Mouse (Mus musculus) CD4-positive, CD25-positive, alpha-beta regulatory T cell, adult 9 weeks (primary cell): ENCODE measurements around the gene Olfr1200. TPM values are rescaled to one million over a fixed set of nuclear protein-coding genes. Genes with fewer than 3 reads are reported as not detected.

Source experiments
- polyA plus RNA-seq: library from polyadenylated mRNA; unstranded; fragments of 100-300 nt; shearing (Covaris generic); gene quantifications from one replicate; pipeline ENCODE4 v1.2.1, GENCODE M21; 2017

Olfr1200 gene
- polyA plus RNA-seq, result not detected

GRCm38 (mm10) chr2:88770388-88770787, at the start of gene Olfr1200:
Olfr1200 (minus strand) TSS chr2:88770488.

GRCm38 (mm10) chr2:88814196-88814595, 43.9 kb upstream of the Olfr1200 start, which contains the start of gene Olfr1202:
Olfr1202 (plus strand) TSS chr2:88814496.

GRCm38 (mm10) chr2:88792736-88793135, 22.4 kb upstream of the Olfr1200 start, which contains the start of gene Olfr1201:
Olfr1201 (plus strand) TSS chr2:88793036.

GRCm38 (mm10) chr2:88760369-88760768, 9.9 kb downstream of the Olfr1200 start, which contains the start of gene Olfr1199:
Olfr1199 (minus strand) TSS chr2:88760469.

GRCm38 (mm10) chr2:88751270-88751669, 19.0 kb downstream of the Olfr1200 start, which contains the start of gene Olfr1198:
Olfr1198 (minus strand) TSS chr2:88751370.

GRCm38 (mm10) chr2:88732266-88732665, 38.0 kb downstream of the Olfr1200 start, which contains the start of gene Olfr1197:
Olfr1197 (minus strand) TSS chr2:88732366.

Other genes with a start within 250 kb of the Olfr1200 start
- not detected for gene Olfr1188, start 213.6 kb downstream of the Olfr1200 start, polyA plus RNA-seq
- not detected for gene Olfr1189, start 184.0 kb downstream of the Olfr1200 start, polyA plus RNA-seq
- not detected for gene Olfr1191-ps1, start 129.9 kb downstream of the Olfr1200 start, polyA plus RNA-seq
- gene Olfr1192-ps1, start 122.0 kb downstream of the Olfr1200 start, polyA plus RNA-seq, result not detected
- gene Olfr1193, start 94.9 kb downstream of the Olfr1200 start, polyA plus RNA-seq, result not detected
- gene Olfr1195, start 81.3 kb downstream of the Olfr1200 start, polyA plus RNA-seq, result not detected
- gene Olfr1196, start 65.9 kb downstream of the Olfr1200 start, polyA plus RNA-seq, result not detected
- gene Olfr1197, start 38.1 kb downstream of the Olfr1200 start, polyA plus RNA-seq, result not detected
- gene Olfr1198, start 19.1 kb downstream of the Olfr1200 start, polyA plus RNA-seq, result not detected
- gene Olfr1199, start 10.0 kb downstream of the Olfr1200 start, polyA plus RNA-seq, result not detected
- not detected for gene Olfr1201, start 22.5 kb upstream of the Olfr1200 start, polyA plus RNA-seq
- not detected for gene Olfr1202, start 44.0 kb upstream of the Olfr1200 start, polyA plus RNA-seq
- 0.04 TPM for gene Olfr1205, start 59.2 kb upstream of the Olfr1200 start, polyA plus RNA-seq
- not detected for gene Olfr1204, start 78.8 kb upstream of the Olfr1200 start, polyA plus RNA-seq
- gene Olfr1206, start 92.7 kb upstream of the Olfr1200 start, polyA plus RNA-seq, result not detected
- gene Olfr1208, start 131.8 kb upstream of the Olfr1200 start, polyA plus RNA-seq, result not detected
- not detected for gene Olfr1209, start 144.7 kb upstream of the Olfr1200 start, polyA plus RNA-seq
- not detected for gene Olfr1211, start 167.6 kb upstream of the Olfr1200 start, polyA plus RNA-seq
- gene Olfr1212, start 183.5 kb upstream of the Olfr1200 start, polyA plus RNA-seq, result not detected
- not detected for gene Gm13762, start 209.8 kb upstream of the Olfr1200 start, polyA plus RNA-seq
- not detected for gene Olfr1214, start 222.2 kb upstream of the Olfr1200 start, polyA plus RNA-seq
- not detected for gene Olfr1215, start 236.5 kb upstream of the Olfr1200 start, polyA plus RNA-seq
- gene Olfr1216, start 247.9 kb upstream of the Olfr1200 start, polyA plus RNA-seq, result not detected